Mouse (Mus musculus) G1E (cell line): ENCODE data around the gene Kctd11.

Experiments used
- CTCF ChIP-seq: IDR thresholded peaks from 2 replicates; pipeline ENCODE4 v1.5.1; 2012; ENCODE audit warnings: low read depth, low read length, inconsistent platforms, mixed read lengths
- TAL1 ChIP-seq: conservative IDR thresholded peaks from 2 replicates; pipeline ENCODE4 v1.6.1; 2012; ENCODE audit warnings: low read depth, low read length, inconsistent platforms, mixed read lengths

GRCm38 (mm10) chr11:69908645-69909044 lies 27.4 kb upstream of the Kctd11 start:
- no peak for TF ChIP-seq TAL1
- TF ChIP-seq CTCF: no peak
